Mouse (Mus musculus): ENCODE measurements around the gene Rere. TPM values are rescaled to one million over a fixed set of nuclear protein-coding genes. Genes with fewer than 3 reads are reported as not detected.

The Rere gene
- total and polyA plus RNA-seq, 3 experiments, result 3.1 to 36.5 (median 8.7) TPM

- peaks cover 0 to 8% of the 10 kb centered on the region in 2 experiments; a peak in 2 of 4 replicates for H3K4me1 ChIP-seq (ENCODE audit: control insufficient read depth in 1 of 2, insufficient read depth in 2 of 2)
- H3K27ac ChIP-seq (ENCODE audit: insufficient read depth, low read depth), result no peak overlapping the region
- no peak for TF ChIP-seq POLR2AphosphoS2 (IDR thresholded peaks at IDR 0.05; ENCODE audit: low read depth, low read length)
- TF ChIP-seq E2F4 (IDR thresholded peaks at IDR 0.05; ENCODE audit: insufficient replicate concordance, low read depth, low read length), result no peak
- TF ChIP-seq IRF4 (IDR thresholded peaks at IDR 0.05; ENCODE audit: low read depth, low read length), result no peak
- TF ChIP-seq CTCF (conservative IDR thresholded peaks at IDR 0.05 in 1 of 2, IDR thresholded peaks at IDR 0.05 in 1 of 2; ENCODE audit: low read depth in 2 of 2, low read length in 2 of 2), result no peak
- TF ChIP-seq MAX (IDR thresholded peaks at IDR 0.05; ENCODE audit: low read length), result no peak
- TF ChIP-seq NRF1 (IDR thresholded peaks at IDR 0.05; ENCODE audit: low read depth, low read length), result no peak
- TF ChIP-seq MAZ (IDR thresholded peaks at IDR 0.05; ENCODE audit: low read depth, low read length), result no peak
- TF ChIP-seq BHLHE40 (IDR thresholded peaks at IDR 0.05; ENCODE audit: low read depth, low read length), result no peak
- TF ChIP-seq POLR2A (IDR thresholded peaks at IDR 0.05; ENCODE audit: low read depth, low read length), result no peak
Observed at GRCm38 (mm10) chr4:150518826-150519225, 237.4 kb downstream of the Rere start.

DNA sequence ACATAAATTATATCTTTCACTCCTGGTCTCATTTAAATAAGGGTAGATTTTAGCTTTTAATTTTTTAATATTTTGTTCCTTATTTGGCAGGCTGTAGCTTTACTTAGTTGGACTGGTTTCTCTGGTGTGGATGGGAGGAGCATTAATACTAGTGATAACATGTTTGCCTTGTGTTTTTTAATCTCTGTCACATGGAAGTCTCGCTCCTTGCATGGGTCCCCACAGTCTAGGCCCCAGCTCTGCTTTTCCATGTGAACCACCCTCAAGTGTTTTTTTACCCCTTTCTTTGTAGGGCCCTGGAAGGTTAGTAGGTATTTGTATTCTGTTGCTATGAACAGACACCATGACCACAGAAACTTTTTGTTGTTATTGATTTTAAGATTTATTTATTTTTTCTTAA, 238.6 kb downstream of the Rere start:
- Histone ChIP-seq H3K4me1 (ENCODE audit: control insufficient read depth in 1 of 2, insufficient read depth in 2 of 2) (peaks cover 0 to 9% of the 10 kb centered on the region in 2 experiments; a peak in 2 of 4 replicates), H3K27me3 (replicated peaks) (no peaks in the 10 kb centered on the region), H3K36me3 (replicated peaks in 1 of 2; ENCODE audit: control insufficient read depth in 1 of 2, insufficient read depth in 1 of 2, low read length in 1 of 2) (peaks cover 5 to 40% of the 10 kb centered on the region in 2 experiments), H3K9ac (ENCODE audit: insufficient read depth, low read depth) (no peak overlapping the region), H3K27ac (ENCODE audit: insufficient read depth, low read depth) (no peak overlapping the region), H3K4me3 (replicated peaks in 1 of 3; ENCODE audit: low read depth in 2 of 3, low read length in 2 of 3, poor library complexity in 1 of 3) (no peak overlapping the region), H3K79me2 (replicated peaks; ENCODE audit: control insufficient read depth, extremely low read depth, insufficient read depth, poor library complexity, severe bottlenecking) (no peaks in the 10 kb centered on the region), H3K9me3 (replicated peaks; ENCODE audit: low read length) (no peaks in the 10 kb centered on the region), H3K4me2 (ENCODE audit: insufficient read depth, low read depth, poor library complexity, severe bottlenecking) (no peak overlapping the region)
- dilution Hi-C loops (cut with MboI; ENCODE audit: extremely low pct_ligation_motif_present, extremely low pct_unique_long_range_greater_than_20kb, low sequenced_read_pairs) (no loop called here), in situ Hi-C loops (cut with MboI; ENCODE audit: low pct_ligation_motif_present, low pct_unique_long_range_greater_than_20kb, low sequenced_read_pairs) (no loop called here)
- no peak for DNase-seq (ENCODE audit: extremely low read depth)
- TF ChIP-seq RCOR1 (conservative IDR thresholded peaks at IDR 0.05; ENCODE audit: low read depth, low read length) (no peak), E2F4 (IDR thresholded peaks at IDR 0.05; ENCODE audit: insufficient replicate concordance, low read depth, low read length) (no peak), MAX (IDR thresholded peaks at IDR 0.05; ENCODE audit: low read length) (no peak), JUND (conservative IDR thresholded peaks at IDR 0.05; ENCODE audit: low read depth, low read length) (no peak), ZC3H11A (IDR thresholded peaks at IDR 0.05; ENCODE audit: low read depth, low read length) (no peak), USF1 (IDR thresholded peaks at IDR 0.05; ENCODE audit: low read depth, low read length) (no peak), SMC3 (IDR thresholded peaks at IDR 0.05; ENCODE audit: low read depth, low read length) (no peak), MYC (IDR thresholded peaks at IDR 0.05; ENCODE audit: low read depth, low read length) (no peak), USF2 (conservative IDR thresholded peaks at IDR 0.05; ENCODE audit: low read depth, low read length) (no peak), SIN3A (IDR thresholded peaks at IDR 0.05; ENCODE audit: low read length) (no peak), CHD2 (IDR thresholded peaks at IDR 0.05; ENCODE audit: low read length) (no peak), PAX5 (IDR thresholded peaks at IDR 0.05; ENCODE audit: low read length) (no peak), EP300 (IDR thresholded peaks at IDR 0.05; ENCODE audit: low read length) (no peak), JUN (IDR thresholded peaks at IDR 0.05; ENCODE audit: insufficient read depth, low read depth, low read length) (no peak), ZKSCAN1 (IDR thresholded peaks at IDR 0.05; ENCODE audit: borderline replicate concordance, low read depth, low read length) (no peak), POLR2AphosphoS2 (IDR thresholded peaks at IDR 0.05; ENCODE audit: low read depth, low read length) (no peak)

More at GRCm38 (mm10) chr4:150518826-150519225, 237.4 kb downstream of the Rere start:
- H3K4me3 ChIP-seq (replicated peaks in 1 of 3; ENCODE audit: low read depth in 2 of 3, low read length in 2 of 3, poor library complexity in 1 of 3), result no peak overlapping the region
- no peak overlapping the region for H3K4me2 ChIP-seq (ENCODE audit: insufficient read depth, low read depth, poor library complexity, severe bottlenecking)
- in situ Hi-C loops (cut with MboI; ENCODE audit: low pct_ligation_motif_present, low pct_unique_long_range_greater_than_20kb, low sequenced_read_pairs) (no loop called here), dilution Hi-C loops (cut with MboI; ENCODE audit: extremely low pct_ligation_motif_present, extremely low pct_unique_long_range_greater_than_20kb, low sequenced_read_pairs) (no loop called here)
- no peak overlapping the region for H3K9ac ChIP-seq (ENCODE audit: insufficient read depth, low read depth)
- no peaks in the 10 kb centered on the region for H3K9me3 ChIP-seq (replicated peaks; ENCODE audit: low read length)
- DNase-seq (ENCODE audit: extremely low read depth), result no peak
- no peaks in the 10 kb centered on the region for H3K27me3 ChIP-seq (replicated peaks)
- H3K36me3 ChIP-seq (replicated peaks in 1 of 2; ENCODE audit: control insufficient read depth in 1 of 2, insufficient read depth in 1 of 2, low read length in 1 of 2), result peaks cover 3 to 31% of the 10 kb centered on the region in 2 experiments
- no peaks in the 10 kb centered on the region for H3K79me2 ChIP-seq (replicated peaks; ENCODE audit: control insufficient read depth, extremely low read depth, insufficient read depth, poor library complexity, severe bottlenecking)

All from CH12.LX (cell line).